Mouse (Mus musculus) adipose tissue, adult 10 weeks (tissue): Measurements from ENCODE around the gene Arf3. TPM values are rescaled to one million over a fixed set of nuclear protein-coding genes. Genes with fewer than 3 reads are reported as not detected.

Experiments
- polyA plus RNA-seq: library from polyadenylated mRNA; stranded (reverse); fragments of 350-450 nt; fragmentation: Illumina TruSeq; extraction: RNeasy Lipid Tissue Mini Kit (QIAGEN cat#74804); gene quantifications from one replicate; pipeline ENCODE4 v1.2.3, GENCODE M21; 2014; ENCODE audit warnings: low read depth, low replicate concordance

Arf3 gene
- polyA plus RNA-seq, result 114 TPM

GRCm38 (mm10) chr15:98762670-98763529 is at the start of gene Arf3:
Gene Arf3, minus strand, starts transcription at chr15:98763214.

GRCm38 (mm10) chr15:98809390-98809789 is 46.4 kb upstream of the Arf3 start, which contains the start of gene Ddn:
Gene Ddn, minus strand, starts transcription at chr15:98809490.

GRCm38 (mm10) chr15:98789661-98790535 is 26.9 kb upstream of the Arf3 start, which contains the start of gene Wnt1:
Gene Wnt1, plus strand, starts transcription at chr15:98789857.

GRCm38 (mm10) chr15:98777762-98778161 is 14.7 kb upstream of the Arf3 start, which contains the start of gene Wnt10b:
Gene Wnt10b, minus strand, starts transcription at chr15:98778150.

GRCm38 (mm10) chr15:98727443-98728321 is 35.3 kb downstream of the Arf3 start, which contains the start of gene Fkbp11:
Gene Fkbp11, minus strand, starts transcription at chr15:98728198.

GRCm38 (mm10) chr15:98707766-98708372 is 55.1 kb downstream of the Arf3 start, which contains the start of gene Ccdc65:
Gene Ccdc65, plus strand, starts transcription at chr15:98708207.

Other genes starting within 250 kb of the Arf3 start
- 45.0 TPM for gene Kansl2, start 228.9 kb downstream of the Arf3 start, polyA plus RNA-seq
- gene Ccnt1, start 192.3 kb downstream of the Arf3 start, polyA plus RNA-seq, result 22.9 TPM
- gene 4930415O20Rik, start 192.2 kb downstream of the Arf3 start, polyA plus RNA-seq, result 1.9 TPM
- 87.3 TPM for gene Adcy6, start 153.1 kb downstream of the Arf3 start, polyA plus RNA-seq
- 7.3 TPM for gene Cacnb3, start 132.4 kb downstream of the Arf3 start, polyA plus RNA-seq
- 45.2 TPM for gene Ddx23, start 100.3 kb downstream of the Arf3 start, polyA plus RNA-seq
- 1.3 TPM for gene Rnd1, start 85.8 kb downstream of the Arf3 start, polyA plus RNA-seq
- gene Ccdc65, start 55.0 kb downstream of the Arf3 start, polyA plus RNA-seq, result 5.6 TPM
- gene Fkbp11, start 35.0 kb downstream of the Arf3 start, polyA plus RNA-seq, result 41.6 TPM
- 2.8 TPM for gene Wnt10b, start 14.9 kb upstream of the Arf3 start, polyA plus RNA-seq
- not detected for gene Wnt1, start 26.6 kb upstream of the Arf3 start, polyA plus RNA-seq
- not detected for gene Ddn, start 46.3 kb upstream of the Arf3 start, polyA plus RNA-seq
- 73.1 TPM for gene Prkag1, start 68.3 kb upstream of the Arf3 start, polyA plus RNA-seq
- gene Kmt2d, start 108.0 kb upstream of the Arf3 start, polyA plus RNA-seq, result 33.8 TPM
- 4.4 TPM for gene Rhebl1, start 131.3 kb upstream of the Arf3 start, polyA plus RNA-seq
- 0.97 TPM for gene Dhh, start 135.3 kb upstream of the Arf3 start, polyA plus RNA-seq
- gene Lmbr1l, start 155.0 kb upstream of the Arf3 start, polyA plus RNA-seq, result 22.8 TPM
- 537 TPM for gene Tuba1b, start 171.4 kb upstream of the Arf3 start, polyA plus RNA-seq
- gene Gm49450, start 190.3 kb upstream of the Arf3 start, polyA plus RNA-seq, result not detected
- gene Tuba1a, start 190.5 kb upstream of the Arf3 start, polyA plus RNA-seq, result 299 TPM